Mouse (Mus musculus): ENCODE measurements around the gene Rab21. TPM values are rescaled to one million over a fixed set of nuclear protein-coding genes. Genes with fewer than 3 reads are reported as not detected.

Rab21 gene
- polyA plus RNA-seq, 1 experiment: 29.2 TPM

GRCm38 (mm10) chr10:115248041-115248440, 67.4 kb downstream of the Rab21 start:
- TF ChIP-seq POLR2A (IDR thresholded peaks at IDR 0.05; ENCODE audit: low read depth, low read length) (no peak), CTCF (conservative IDR thresholded peaks at IDR 0.05; ENCODE audit: insufficient read depth, insufficient read length, low read depth, low read length) (no peak)
- 15% methylated on average over 7 of the region's 7 CpGs for WGBS
- Histone ChIP-seq H3K36me3 (ENCODE audit: control insufficient read depth, insufficient read depth, low read length) (no peaks in the 10 kb centered on the region), H3K4me1 (ENCODE audit: control insufficient read depth, insufficient read depth, low read length) (peaks cover 7% of the 10 kb centered on the region; the same call in 1 of the 2 replicates), H3K27ac (ENCODE audit: insufficient read depth, low read depth, low read length) (no peak overlapping the region), H3K4me3 (ENCODE audit: insufficient read depth, low read depth, low read length) (no peak overlapping the region), H3K27me3 (replicated peaks; ENCODE audit: control insufficient read depth, insufficient read depth, low read length) (no peaks in the 10 kb centered on the region)
- DNase-seq: peak; percentile 35

- H3K4me3 ChIP-seq (ENCODE audit: insufficient read depth, low read depth, low read length): no peak overlapping the region
- TF ChIP-seq CTCF (conservative IDR thresholded peaks at IDR 0.05; ENCODE audit: insufficient read depth, insufficient read length, low read depth, low read length) (no peak), POLR2A (IDR thresholded peaks at IDR 0.05; ENCODE audit: low read depth, low read length) (no peak)
- no peak overlapping the region for H3K27ac ChIP-seq (ENCODE audit: insufficient read depth, low read depth, low read length)
- H3K4me1 ChIP-seq (ENCODE audit: control insufficient read depth, insufficient read depth, low read length): peaks cover 7% of the 10 kb centered on the region; the same call in 1 of the 2 replicates
- H3K36me3 ChIP-seq (ENCODE audit: control insufficient read depth, insufficient read depth, low read length): no peaks in the 10 kb centered on the region
- no peak for DNase-seq
- H3K27me3 ChIP-seq (replicated peaks; ENCODE audit: control insufficient read depth, insufficient read depth, low read length): no peaks in the 10 kb centered on the region
- WGBS: 95% methylated on average over 2 of the region's 2 CpGs
Measured at GRCm38 (mm10) chr10:115245488-115245887, 69.9 kb downstream of the Rab21 start.

DNA sequence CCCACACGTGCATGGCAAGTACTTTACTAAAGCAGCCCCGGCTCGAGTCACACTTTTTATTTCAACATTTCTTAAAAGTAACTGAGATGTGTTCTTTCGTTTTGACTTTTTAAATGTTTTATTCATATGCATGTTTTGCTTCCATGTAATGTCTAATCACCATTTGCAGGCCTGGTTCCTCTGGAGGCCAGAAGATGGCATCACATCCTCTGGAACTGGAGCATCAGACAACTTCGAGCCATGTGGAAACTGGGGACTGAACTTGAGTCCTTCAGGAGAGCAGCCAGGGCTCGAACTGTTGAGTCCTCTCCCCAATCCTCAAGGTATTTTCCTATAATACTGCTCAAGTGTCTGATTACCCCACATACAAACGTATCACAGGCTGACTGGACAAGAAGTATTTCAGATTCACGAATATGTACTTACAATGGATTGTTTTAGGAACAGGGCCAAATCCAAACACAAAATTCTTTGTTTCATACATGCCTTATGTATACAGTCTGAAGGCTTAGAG, 74.3 kb downstream of the Rab21 start:
- Histone ChIP-seq H3K36me3 (ENCODE audit: control insufficient read depth, insufficient read depth, low read length) (no peaks in the 10 kb centered on the region; the same call in 1 of the 2 replicates), H3K4me1 (ENCODE audit: control insufficient read depth, insufficient read depth, low read length) (no peaks in the 10 kb centered on the region), H3K4me3 (ENCODE audit: insufficient read depth, low read depth, low read length) (no peak overlapping the region), H3K27ac (ENCODE audit: insufficient read depth, low read depth, low read length) (no peak overlapping the region), H3K27me3 (replicated peaks; ENCODE audit: control insufficient read depth, insufficient read depth, low read length) (no peaks in the 10 kb centered on the region)
- WGBS: 61% methylated on average over 8 of the region's 8 CpGs
- TF ChIP-seq POLR2A (IDR thresholded peaks at IDR 0.05; ENCODE audit: low read depth, low read length): no peak
- TF ChIP-seq CTCF (conservative IDR thresholded peaks at IDR 0.05; ENCODE audit: insufficient read depth, insufficient read length, low read depth, low read length): peak; percentile 63
- DNase-seq: peak; percentile 19

GRCm38 (mm10) chr10:115237931-115238330, 77.5 kb downstream of the Rab21 start:
- H3K4me3 ChIP-seq (ENCODE audit: insufficient read depth, low read depth, low read length): no peak overlapping the region
- no peaks in the 10 kb centered on the region for H3K4me1 ChIP-seq (ENCODE audit: control insufficient read depth, insufficient read depth, low read length)
- DNase-seq: no peak
- no peak overlapping the region for H3K27ac ChIP-seq (ENCODE audit: insufficient read depth, low read depth, low read length)
- no peak for TF ChIP-seq POLR2A (IDR thresholded peaks at IDR 0.05; ENCODE audit: low read depth, low read length)
- TF ChIP-seq CTCF (conservative IDR thresholded peaks at IDR 0.05; ENCODE audit: insufficient read depth, insufficient read length, low read depth, low read length): no peak
- no peaks in the 10 kb centered on the region for H3K27me3 ChIP-seq (replicated peaks; ENCODE audit: control insufficient read depth, insufficient read depth, low read length)
- WGBS: 88% methylated on average over 4 of the region's 4 CpGs
- H3K36me3 ChIP-seq (ENCODE audit: control insufficient read depth, insufficient read depth, low read length): no peaks in the 10 kb centered on the region; the same call in 1 of the 2 replicates

Other genes starting within 250 kb of the Rab21 start
- gene Tph2, start 130.6 kb downstream of the Rab21 start, polyA plus RNA-seq (2012; rRNA removed): not detected in 2 replicates
- 7.9 and 13.1 TPM in 2 replicates for gene Tbc1d15, start 64.1 kb downstream of the Rab21 start, polyA plus RNA-seq (2012; rRNA removed)
- gene Tmem19, start 46.9 kb upstream of the Rab21 start, polyA plus RNA-seq (2012; rRNA removed): 68.5 and 84.0 TPM in 2 replicates
- 7.4 and 7.6 TPM in 2 replicates for gene Thap2, start 68.8 kb upstream of the Rab21 start, polyA plus RNA-seq (2012; rRNA removed)
- 15.5 and 18.4 TPM in 2 replicates for gene Zfc3h1, start 69.4 kb upstream of the Rab21 start, polyA plus RNA-seq (2012; rRNA removed)

All from kidney, adult 2 months (tissue).